Mouse (Mus musculus) heart, postnatal 36 days (tissue): ENCODE results near the gene Ccpg1os. TPM values are rescaled to one million over a fixed set of nuclear protein-coding genes. Genes with fewer than 3 reads are reported as not detected.

ENCODE experiments used
- DNase-seq, 2 experiments: peaks; one replicate each; pipeline ENCODE4 v3.0.0; 2021 to 2022
- intact Hi-C: fragments of 180-260 bp; cut with DNase I; formaldehyde crosslinking; loops from one replicate; pipeline ENCODE4 v1.15.1; 2025
- total RNA-seq, 2 experiments: library from RNA; stranded (reverse); gene quantifications; 2 replicates each; pipeline ENCODE4 v1.2.3; 2021

Ccpg1os gene
- total RNA-seq, result 1 to 10 TPM; 8.9 to 9.7 TPM

DNA sequence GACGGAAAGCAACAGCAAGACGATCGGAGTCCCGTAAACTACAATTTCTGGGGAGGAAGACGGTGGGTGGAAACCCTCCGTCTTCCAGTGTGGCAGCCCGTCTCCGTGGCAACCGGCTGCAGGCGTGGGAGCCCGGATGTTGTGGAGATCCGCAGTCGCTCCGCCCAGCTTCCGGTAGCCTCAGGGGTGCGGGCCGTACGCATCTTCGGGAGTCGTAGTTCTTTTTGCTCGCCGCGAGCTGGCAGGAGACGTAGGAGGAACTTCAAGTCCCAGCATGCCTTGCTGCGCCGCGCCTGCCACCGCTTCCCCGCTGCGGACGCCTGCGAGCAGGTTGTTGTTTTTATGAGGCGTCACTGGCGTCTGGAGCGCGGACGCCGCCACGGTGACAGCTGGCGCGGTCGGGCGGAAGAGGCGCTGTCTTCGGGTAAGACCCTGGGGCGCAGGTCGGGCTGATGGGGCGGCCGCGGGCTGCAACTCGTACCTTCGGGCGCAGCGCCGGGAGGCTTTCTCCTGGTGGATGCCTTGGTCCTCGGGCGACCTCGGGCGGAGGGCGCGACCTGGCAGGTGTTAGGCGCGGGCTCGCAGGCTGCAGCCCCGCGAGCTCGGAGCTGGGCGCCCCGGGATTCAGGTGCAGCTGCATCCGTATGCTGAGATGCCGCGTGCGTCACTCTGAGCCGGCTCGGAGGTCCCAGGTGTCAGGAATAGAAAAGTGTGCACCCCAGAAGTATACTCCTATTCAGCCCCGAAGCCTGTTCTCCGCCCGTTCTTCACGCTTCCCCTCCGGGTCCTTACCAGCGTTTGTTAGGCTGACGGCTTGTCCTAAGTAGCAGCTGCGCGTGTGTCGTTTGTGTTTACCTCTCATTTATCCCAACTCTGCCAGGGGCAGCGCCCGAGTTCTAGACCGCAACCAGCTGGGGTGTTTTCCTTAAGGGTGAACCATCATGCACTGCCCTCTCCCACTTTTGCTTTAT lies at the start of gene Ccpg1os, which contains the start of gene Ccpg1:
Gene Ccpg1os, minus strand, starts transcription at position 133 of the 971 bp plus-strand sequence.
Gene Ccpg1, plus strand, starts transcription at position 180 of the 971 bp plus-strand sequence.
- peak; percentile 90 to 92 for DNase-seq
- intact Hi-C loops, result no loop called here

DNA sequence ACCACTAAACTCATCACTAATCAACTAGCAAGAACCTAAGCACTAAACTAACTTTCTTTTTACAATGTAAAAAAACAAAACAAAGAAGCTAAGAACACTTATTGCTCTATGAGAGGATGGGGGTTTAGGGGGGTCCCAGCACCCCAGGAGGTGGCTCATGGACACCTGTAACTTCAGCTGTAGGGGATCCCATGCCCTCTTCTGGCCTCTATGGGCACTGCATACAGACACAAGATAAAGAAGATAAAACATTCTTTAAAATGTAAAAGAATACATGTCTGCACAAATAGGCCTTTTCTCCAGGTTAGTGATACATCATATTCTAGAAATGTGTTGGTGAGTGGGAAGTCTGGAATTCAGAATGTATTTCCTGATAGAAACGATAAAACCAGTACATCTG lies 48.2 kb upstream of the Ccpg1os start:
- intact Hi-C loops, result no loop called here
- DNase-seq, result no peak

DNA sequence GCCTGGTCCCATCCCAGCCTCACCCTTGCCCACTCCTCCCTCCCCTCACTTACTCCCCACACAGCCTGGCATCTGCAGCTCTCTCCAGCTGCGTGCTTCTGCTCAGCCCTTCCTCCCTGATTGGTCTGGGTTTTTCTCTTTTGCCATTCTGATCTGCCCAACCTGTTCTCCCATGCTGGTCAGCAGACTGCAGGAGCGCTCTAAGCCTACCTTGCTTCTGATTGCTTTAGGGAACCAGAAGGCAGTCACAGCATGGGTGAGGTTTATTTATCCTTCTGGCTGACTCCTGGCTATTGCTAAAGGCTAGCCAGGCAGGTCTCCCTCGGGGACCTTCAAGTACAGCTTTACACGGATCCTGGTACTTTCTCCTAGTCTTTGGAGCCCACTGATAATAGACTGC lies 46.2 kb upstream of the Ccpg1os start:
- no peak for DNase-seq
- intact Hi-C loops, result no loop called here

DNA sequence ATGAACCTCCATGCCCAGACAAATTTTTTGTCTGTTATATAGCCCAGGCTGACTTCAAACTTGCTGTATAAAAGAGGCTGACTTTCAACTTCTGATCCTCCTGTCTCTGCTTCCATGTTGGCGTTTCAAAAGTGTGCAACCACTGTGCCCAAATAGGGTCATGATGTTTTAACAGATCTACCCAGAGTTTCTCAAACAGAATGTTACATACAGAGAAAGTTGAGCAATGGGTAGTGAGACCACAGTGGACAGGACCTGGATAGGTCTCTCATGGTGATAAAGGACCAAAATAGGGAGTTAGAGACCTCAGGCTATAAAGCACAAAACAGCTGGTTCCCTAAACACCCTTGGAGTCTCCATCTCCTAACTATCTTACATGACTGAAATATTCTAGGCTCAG lies 45.3 kb upstream of the Ccpg1os start:
- no peak for DNase-seq
- intact Hi-C loops, result no loop called here

DNA sequence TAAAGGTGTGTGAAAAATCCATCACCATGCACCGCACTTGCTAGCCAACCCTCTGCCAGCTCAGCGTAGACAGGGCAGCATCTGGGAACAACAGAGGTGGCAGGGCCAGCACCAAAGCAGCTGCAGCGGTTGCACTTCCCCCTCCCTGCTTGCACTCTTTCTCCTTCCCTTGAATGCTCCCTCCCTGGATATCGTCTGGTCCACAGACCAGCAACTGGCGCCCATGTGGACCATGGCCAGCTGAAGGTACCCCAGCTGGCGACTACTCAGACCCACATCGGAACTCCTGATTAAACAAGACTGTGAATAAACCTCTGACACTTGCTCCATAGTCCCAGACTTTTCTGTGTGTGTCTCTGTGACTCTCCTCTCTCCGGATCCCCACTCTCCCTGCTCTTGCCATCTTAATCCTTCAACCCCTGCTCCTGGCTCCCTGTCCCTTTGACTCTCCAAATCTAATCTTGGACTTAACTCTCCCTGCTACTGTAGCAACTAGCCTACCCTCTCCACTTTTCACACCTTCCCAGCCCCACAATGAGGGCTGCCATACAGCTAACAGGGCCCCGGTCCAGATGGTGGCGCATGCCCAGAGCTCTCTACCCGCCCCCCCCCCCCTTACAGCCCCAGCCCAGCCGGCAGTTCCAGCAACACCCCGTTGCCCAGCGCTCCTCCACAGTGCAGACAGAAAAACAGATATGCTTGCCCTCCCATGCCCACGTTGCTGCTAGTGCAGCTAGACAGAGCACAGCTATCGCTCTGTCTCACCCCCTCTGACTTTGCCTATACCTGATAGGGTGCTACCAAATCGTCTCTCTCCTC lies 40.8 kb upstream of the Ccpg1os start:
- DNase-seq, result no peak
- intact Hi-C loops, result no loop called here

DNA sequence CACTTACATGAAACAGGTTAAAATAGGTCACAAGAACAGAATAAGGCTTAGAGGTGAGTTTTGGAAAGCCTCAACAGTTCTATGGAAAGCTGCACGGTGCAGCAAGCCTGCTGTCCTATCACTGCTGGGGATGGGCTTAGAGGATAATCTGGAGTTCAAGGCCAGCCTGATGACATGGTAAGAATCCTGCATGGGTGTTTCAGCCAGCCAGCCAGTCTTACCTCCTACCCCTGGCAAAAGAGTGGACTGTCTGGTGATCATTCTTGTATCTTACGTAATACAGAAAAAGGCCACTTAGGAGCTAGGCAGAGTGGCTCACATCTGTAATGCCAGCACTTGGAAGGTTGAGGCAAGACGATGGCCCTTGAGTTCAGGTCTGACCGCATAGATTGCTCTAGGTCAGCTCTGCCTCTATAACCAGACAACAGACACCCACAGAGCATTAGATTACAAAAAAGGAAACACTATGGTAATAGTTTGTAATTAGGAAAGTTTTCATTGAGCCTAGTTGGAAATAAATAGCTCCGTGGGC lies 35.5 kb upstream of the Ccpg1os start:
- DNase-seq, result no peak
- intact Hi-C loops, result no loop called here

DNA sequence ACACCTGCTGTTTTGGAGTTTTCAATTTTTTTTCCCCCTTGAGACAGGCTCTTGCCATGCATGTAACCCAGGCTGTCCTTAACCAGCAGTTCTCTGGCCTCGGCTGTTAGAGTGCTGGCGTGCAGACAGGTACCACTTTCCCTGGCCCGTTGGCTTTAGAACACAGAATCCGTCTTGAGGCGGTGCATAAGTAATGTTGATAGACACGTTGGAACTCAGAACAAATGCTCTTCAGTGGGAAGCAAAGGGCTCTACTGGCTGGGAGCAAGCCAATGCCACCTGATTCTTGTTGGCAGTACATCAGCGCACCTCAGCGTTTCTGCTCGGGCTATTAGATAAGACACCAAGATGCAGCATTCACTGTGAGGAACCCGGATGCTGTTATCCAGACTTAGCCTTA lies 34.7 kb upstream of the Ccpg1os start:
- intact Hi-C loops, result no loop called here
- DNase-seq, result no peak

DNA sequence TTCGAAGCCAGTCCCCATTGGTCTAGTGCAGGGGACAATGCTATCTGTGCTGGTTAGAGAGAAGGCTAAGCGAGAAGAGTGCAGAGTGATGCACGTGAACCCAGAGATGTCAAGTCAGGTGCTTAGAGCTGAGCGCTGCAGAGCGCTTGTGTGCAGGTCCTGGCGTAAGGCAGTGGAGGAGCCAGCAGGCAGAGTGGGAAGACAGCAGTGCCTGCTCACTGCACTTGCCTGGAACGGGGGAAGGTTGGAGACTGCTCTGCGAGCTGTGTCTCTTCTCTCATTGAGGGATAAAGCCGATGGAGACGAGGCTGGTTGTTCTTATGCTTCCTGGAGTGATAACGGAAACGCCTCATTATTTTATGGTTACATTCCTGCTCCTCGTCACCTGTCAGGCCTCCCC lies 29.5 kb upstream of the Ccpg1os start:
- intact Hi-C loops, result no loop called here
- no peak for DNase-seq

DNA sequence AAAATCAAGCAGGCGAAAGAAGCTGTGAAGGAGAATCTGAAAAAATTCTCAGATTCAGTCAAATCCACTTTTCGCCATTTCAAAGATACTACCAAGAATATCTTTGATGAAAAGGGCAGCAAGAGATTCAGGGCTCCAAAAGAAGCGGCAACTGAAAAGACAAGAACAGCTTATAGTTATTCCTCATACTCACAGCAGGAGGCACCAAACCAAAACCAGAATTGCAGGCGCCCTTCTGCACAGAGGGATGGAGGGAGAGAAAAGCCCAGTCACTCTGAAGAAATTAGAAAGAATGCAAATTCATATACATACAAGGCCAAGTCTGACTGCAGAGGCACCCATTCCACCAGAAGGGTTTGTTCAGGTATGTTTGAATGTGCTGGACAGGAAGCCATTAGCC lies 27.4 kb upstream of the Ccpg1os start:
- no peak for DNase-seq
- intact Hi-C loops, result no loop called here

DNA sequence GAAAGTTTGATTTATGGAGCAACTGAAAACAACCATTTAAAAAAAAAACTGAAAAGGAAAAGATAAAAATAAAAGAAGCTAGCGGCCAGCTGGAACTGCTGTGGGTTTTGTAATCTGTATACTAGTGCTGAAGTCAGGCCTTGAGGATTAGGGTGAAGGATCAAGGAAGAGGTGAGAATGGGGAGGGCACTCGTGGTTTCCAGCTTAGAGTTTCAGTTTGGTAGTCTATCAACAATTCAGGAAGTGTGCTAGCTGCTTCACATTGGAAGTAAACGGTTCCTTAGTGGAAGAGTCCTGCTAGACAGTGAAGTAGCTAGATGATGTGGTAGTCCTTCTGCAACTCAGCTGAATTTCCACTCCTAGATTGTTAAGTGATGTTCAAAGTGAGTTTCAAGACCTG lies 23.2 kb upstream of the Ccpg1os start:
- intact Hi-C loops, result no loop called here
- DNase-seq, result no peak

DNA sequence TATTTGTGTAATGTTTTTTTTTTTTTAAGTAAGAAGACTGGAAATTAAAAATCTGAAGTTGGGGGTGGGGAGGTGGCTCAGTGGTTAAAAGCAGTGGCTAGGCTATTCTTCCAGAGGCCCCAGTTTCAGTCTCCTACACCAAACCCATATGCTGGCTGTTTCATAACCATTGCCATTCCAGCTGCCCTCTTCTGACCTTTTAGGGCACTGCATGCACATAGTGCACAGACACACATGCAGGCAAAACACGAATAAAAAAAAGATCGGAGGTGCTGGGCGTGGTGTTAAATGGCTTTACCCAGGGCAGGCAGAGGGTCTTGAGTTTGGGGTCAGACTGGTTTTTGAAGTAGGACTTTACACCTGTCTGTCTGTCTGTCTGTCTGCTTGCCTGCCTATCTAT lies 21.0 kb upstream of the Ccpg1os start:
- intact Hi-C loops, result no loop called here
- no peak for DNase-seq

DNA sequence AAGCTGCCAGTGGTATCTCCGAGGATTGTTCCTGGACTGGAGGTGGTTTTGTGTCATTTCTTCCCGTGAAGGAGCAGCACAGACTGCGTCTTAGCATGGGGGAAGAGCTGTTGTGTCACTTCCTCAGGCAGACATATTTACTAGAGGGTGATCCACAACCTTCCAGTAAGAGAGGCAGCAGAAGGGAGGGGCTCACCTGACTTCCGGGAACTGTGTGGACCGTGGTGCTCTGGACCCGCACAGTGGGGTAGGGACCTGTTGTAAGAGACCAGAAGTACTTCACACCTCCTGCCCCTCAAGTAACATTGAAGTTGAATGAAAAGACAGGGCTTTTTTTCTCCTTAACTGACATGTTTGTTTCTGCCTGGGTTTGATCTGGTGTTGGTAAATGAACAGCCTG lies 19.9 kb upstream of the Ccpg1os start:
- no peak for DNase-seq
- intact Hi-C loops, result no loop called here

DNA sequence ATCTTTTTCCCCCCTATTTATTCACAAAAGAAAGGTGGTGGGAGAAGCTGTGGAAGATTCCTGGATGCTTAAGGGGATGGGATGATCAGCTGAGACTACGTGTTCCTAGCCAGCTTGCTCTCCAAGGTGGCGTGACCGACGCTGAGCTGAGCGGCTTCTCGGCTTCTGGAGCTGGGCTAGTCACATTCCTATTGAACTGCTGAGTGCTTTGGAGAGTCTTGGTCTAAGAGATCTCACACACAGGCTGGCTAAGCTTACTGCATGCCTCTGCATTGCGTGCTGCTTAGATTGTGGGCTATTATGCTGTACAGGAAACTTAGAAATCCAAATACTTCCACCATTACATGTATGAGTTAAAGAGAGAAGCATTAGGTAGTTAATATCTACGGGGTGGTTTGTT lies 18.9 kb upstream of the Ccpg1os start:
- no peak for DNase-seq
- intact Hi-C loops, result no loop called here

DNA sequence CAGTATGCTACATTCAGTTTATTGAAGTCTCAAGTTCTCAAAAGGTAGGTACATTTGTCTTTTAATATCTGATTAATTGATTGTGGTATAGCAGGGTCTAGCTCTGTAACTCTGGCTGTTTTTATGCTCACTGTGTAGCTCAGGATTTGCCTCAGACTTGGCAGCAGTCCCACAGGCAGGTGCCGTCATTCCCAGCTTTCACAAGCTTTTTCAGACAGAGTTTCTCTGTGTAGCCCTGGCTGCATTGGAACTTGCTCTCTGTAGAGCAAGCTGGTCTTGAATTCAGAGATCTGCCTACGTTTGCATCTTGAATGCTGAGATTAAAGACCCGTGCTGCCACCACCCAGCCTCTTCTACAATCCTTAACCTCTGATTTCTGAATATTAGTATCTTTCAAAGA lies 17.0 kb upstream of the Ccpg1os start:
- no peak for DNase-seq
- intact Hi-C loops, result no loop called here

DNA sequence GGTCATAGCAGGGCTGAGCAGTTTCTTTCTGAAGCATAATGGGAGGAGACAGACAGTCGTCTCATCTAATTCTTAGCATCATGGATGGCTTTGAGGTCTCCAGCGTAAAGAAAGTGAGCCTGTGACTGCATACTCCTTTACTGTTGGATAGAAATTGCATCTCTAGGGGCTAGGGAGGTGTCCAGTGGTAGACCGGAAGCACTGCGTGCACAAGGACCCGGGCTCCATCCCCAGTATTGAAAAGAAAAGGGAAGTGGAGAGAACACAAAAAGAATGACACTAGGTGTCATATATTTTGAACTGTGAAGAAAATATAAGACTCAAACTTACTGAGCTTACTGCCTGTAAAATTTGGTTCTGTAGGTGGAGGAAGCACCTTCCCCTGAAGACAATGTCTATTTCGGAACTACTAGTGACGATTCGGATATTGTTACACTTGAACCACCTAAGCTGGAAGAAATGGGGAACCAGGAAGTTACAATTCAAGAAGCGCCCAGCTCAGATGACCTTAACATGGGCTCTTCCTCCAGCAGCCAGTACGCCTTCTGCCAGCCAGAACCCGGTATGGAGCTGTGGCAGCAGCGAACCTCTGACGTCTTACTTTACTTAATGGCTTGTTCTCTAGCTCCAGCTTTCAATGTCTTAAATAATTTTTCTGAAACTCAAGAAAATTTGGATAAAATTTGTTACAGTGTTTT lies 16.3 kb upstream of the Ccpg1os start:
- intact Hi-C loops, result no loop called here
- no peak for DNase-seq

DNA sequence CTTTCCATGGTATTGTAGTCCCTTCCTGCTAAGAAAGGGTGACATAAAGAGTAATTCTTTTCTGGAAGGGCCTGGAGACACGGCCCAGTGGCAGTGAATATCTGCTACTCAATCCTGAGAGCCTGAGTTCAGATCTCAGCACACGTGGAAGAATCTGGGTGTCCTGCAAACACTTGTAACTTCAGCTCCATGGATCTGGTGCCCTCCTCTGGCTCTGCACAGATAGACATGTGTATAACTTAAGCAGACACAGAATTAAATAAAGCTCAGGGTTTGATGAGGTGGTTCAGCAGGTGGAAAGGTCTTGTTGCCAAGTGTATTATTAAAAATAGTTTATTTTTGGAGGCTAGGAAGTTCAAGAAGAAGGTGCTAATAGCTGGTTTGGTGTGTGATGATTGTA lies 15.3 kb upstream of the Ccpg1os start:
- intact Hi-C loops, result no loop called here

DNA sequence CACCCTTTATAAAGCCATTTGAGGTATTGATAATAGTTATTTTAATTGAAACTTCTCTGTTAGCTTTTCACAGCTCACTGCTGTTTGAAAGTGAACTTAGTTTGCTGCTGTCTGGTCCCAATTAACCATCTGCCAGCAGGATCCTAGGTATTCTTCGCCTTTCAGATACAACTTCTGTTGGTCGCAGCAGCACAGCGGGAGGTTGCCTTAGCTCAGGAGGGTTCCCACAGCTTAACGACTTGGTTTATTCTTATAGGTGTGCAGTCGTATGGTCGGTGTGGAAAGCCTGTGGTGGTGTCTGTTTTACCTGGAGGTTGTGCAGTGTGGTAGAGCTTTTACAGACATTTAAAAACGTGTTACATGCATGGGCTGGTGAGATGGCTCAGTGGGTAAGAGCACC lies 11.6 kb upstream of the Ccpg1os start:
- DNase-seq, result no peak
- intact Hi-C loops, result no loop called here

More for the DNA sequence above, 15.3 kb upstream of the Ccpg1os start:
- no peak for DNase-seq

DNA sequence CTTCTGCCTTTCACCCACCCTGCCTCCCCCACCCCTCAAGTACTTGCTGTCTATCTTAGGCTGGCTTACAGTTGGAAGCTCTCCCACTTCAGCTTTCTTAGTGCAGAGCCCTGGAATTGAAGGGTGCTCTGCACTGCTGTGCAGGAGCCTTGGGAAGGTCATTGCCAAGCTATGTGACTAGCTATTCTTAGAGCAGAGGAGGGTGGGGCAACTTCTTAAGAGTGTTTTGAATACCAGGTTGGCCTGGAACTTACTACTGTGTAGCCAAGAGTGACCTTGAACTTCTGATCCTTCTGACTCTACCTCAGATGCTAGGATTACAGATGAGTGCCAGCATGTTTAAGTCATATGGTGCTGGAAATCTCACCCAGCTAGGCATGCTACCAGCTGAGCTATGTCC lies 11.0 kb upstream of the Ccpg1os start:
- intact Hi-C loops, result no loop called here
- DNase-seq, result no peak

DNA sequence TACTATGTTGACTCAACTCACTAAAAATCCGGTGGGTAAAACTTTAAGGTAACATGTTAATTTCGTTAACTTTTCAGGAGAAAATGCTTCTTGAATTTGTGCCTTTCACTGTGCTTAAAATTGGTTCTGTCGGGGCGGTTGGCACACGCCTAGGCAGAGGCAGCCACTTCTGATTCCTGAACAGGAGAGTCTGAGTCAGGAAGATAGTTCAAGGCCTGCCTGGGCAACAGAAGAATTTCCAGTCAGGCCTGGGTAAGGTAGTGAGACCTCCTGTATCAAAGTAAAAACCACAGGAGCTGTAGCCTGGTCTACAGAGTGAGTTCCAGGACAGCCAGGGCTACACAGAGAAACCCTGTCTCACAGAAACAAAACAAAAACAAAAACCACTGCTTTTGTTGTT lies 7.4 kb upstream of the Ccpg1os start:
- DNase-seq, result no peak
- intact Hi-C loops, result no loop called here

DNA sequence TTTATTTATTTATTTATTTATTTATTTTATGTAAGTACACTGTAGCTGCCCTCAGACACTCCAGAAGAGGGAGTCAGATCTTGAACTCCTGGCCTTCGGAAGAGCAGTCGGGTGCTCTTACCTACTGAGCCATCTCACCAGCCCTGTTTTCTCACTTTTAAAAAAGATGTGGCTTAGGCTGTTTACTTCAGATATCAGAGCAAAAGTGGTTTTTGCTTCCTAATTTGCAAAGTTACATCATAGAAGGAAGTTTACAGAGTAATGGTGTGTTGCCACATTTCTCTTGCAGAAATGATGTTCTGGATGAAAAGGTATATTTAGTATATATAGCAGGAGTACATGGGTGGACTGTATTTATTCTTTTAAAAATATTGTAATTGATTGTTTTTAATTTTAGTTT lies 6.2 kb upstream of the Ccpg1os start:
- intact Hi-C loops, result no loop called here
- DNase-seq, result no peak

DNA sequence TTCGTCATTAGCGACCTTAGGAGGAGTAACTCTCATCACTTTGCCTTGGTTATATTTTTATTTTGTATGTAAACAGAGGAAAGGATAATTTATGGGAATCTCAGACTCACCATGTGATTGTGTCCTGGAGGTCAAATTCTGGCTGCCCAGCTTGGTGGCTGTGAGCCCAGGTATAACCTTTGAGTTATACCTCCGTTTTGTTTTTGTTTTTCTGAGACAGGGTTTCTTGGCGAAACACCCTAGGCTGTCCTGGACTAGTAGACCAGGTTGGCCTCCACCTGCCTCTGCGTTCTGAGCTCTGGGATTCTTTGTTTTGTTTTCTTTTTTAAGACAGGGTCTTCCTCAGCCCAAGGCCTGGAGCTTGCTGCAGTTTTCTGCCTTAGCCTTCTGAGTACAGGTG lies 3.5 kb upstream of the Ccpg1os start:
- DNase-seq, result no peak
- intact Hi-C loops, result no loop called here
